Mouse (Mus musculus) gastrocnemius, adult 18-20 months (tissue): Measurements from ENCODE around the gene Cd164l2. TPM values are rescaled to one million over a fixed set of nuclear protein-coding genes. Genes with fewer than 3 reads are reported as not detected.
A peak's percentile ranks its signal among the peaks of the same experiment; 100 is the strongest.

Source experiments
- DNase-seq: peaks from one replicate; pipeline ENCODE4 v3.0.0; 2021; ENCODE audit warnings: low spot score
- microRNA-seq: library from miRNA; unstranded; fragments of <30 nt; microRNA quantifications from one replicate; pipeline ENCODE4 v1.2.0, GENCODE M21; 2021
- total RNA-seq, 2 experiments: library from RNA; stranded (reverse); gene quantifications; 2 replicates each; pipeline ENCODE4 v1.2.3; 2021

Cd164l2 gene
- total RNA-seq, 2 experiments from 2014 or later: not detected

DNA sequence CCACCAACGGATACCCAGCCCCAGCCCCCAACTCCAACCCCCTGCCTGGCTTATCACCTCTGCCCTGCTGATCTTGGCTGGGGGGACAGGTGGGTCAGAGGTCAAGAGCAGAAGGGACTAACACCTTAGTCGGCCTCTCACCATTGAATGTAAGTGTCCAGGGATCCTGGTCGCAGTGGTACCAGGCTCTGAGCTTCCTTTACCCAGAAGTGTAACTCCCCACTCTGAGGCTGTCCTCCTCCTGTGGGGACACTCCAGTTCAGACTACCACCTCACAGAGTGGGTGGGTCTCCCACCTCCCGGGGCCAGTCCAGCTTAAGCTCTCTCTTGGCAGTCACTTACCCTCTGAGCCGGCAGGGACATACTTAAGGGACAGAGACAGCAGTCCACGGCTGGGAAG, 43.5 kb downstream of the Cd164l2 start:
- DNase-seq: no peak

DNA sequence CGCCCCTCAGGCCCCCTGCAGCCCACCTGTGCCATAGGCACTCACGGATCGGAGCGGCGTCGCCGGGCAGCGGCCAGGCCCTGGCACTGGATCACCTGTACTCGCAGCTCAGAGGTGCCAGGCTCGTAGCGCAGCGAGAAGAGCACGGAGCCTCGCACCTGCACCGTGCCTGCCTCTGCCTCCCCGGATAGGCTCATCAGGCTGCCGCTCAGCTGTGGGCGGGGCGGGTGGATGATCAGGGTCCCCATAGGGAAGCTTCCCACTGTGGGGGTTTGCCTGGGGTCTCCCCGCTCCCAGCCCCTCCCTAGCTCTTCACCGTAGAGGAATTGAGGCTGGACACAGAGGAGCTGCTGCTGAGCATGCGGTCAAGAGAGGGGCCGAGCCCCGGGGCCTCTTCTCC, 44.9 kb downstream of the Cd164l2 start:
- DNase-seq: no peak

DNA sequence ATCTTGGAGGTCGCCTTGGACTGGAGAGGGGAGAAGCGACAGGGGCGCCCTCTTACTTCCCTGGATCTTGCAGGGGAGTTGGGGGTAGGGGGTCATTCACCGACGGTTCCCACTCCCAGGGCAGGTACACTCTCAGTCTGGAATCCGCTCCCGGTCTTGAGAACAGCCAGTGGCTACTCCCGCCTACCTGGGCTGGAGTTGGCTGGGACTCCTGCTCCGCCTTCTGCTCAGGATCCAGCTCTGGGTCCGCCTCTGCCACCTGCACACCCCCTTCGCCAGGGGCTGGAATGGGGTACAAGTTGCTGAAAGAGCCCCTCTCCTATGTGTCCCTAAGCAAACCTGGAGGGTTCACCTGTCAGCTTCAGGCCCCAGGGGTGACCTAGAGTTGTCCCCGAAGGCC, 45.3 kb downstream of the Cd164l2 start:
- DNase-seq: no peak

DNA sequence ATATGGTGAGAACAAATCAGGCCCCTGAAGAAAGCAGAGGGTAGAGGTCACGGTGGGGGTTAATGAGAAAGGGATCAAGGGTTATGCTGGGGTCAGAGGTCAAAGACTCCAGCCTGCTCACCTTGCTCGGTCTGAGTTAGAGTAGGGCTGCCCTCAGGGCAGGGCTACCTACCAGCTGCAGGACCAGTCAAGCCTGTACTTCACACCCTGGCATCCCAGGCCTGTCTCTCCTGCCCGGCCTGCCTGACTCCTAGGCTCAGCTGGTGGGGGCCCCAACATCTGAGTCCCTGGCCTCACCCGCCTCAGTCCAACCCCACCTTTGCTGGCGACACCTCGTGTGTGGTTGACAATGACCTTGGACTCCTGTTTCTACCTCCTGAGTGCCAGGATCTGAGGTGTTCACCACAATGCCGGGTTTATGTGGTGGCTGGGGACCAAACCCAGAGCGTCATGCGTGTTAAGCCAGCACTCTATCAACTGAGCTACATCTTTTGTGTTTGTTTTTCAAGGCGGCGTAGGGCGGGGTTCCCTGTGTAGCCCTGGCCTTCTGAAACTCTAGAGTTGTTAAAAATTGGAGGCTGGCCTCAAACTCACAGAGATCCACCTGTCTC, 46.0 kb downstream of the Cd164l2 start:
- no peak for DNase-seq

DNA sequence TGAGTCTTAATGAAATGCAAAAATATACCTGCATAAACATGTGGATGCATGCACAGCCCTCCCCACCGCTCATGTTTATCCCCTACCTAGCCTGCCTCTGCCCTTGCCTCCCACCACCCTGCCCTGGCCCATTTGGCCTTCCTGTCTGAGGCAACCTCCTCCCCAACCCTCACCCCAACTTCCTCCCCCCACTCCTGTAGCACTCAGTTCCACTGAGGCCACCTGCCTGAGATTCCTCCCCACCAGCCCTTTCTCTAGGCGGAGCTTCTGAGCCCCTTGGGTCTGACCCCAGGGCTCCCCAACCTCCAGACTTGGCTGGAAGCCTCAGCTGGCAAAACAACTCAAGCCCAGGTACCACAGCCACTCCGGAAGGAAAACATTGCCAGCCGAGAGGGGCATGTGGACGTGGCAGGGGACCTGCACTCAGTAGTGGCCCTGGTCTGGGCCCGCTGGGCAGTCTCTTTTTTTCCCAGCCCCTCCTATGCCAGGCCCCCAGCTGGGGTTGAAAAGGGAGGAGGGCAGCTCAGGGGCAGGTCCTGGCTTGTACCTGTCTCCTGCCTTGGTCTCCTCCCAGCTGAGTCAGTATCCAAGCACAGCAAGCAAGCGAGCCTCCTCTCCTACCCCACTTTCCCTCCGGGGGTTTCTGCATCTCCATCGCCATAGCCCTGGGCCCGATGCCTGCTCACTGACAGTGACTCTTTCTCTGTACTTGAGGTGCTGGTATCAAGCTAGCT, 49.9 kb downstream of the Cd164l2 start:
- no peak for DNase-seq

DNA sequence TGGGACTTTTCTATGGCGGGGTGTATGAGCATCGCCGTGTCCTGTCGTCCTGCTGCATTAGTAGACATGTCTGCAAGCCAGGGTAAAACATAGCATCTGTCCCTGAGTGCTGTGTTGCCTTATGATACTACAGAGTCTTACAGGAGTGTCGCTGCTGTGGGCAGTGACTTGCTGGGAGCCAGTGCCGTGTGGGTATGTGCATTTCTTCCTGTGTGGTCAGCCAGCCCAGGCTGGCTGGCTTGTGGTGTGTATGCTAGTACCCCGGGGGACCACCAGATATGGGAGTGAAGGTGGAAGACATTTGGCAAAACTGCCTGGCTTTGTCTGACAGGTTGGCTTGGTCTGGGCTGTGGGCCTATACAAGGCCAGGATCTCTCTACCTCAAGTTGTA, 50.4 kb downstream of the Cd164l2 start:
- no peak for DNase-seq

DNA sequence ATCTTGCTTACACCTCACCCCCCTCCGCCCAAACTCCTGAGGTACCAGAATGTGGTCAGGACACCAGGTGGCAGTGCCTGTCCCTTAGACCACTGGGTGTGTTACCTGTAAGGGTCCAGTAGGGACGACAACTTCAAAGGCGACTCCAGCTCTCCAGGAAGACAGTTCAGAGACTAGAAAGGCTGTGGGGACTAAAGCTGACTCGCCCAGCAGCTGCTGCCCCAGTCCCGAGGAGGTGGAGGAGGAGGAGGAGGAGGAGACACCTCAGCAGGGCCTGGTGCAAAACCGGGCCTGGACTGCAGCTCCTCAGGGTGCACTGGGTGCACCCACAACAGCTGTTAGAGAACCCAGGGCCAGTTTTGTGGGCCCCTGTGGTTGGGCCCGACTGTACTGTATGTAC, 51.0 kb downstream of the Cd164l2 start, which contains the start of gene Sytl1:
Gene Sytl1 (minus strand): TSS at position 232 of the 400 bp plus-strand sequence.
- no peak for DNase-seq

DNA sequence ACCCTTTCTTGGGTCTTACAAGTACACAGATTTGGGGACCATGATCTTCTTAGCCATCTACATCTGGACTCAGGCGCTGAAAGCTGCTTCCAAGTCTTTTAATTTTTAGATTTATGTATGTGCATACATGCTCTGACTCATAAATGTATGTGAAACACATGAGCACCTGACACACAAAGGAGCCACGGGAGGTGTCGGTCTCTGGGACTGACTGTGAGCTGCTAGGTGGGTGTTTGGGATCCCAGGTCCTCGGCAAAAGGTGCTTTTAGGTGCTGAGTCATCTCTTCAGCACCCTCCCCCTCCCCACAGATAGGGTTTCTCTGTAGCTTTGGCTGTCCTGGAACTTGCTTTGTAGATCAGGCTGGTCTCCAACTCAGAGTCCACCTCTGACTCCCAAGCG, 51.8 kb downstream of the Cd164l2 start:
- DNase-seq: no peak

DNA sequence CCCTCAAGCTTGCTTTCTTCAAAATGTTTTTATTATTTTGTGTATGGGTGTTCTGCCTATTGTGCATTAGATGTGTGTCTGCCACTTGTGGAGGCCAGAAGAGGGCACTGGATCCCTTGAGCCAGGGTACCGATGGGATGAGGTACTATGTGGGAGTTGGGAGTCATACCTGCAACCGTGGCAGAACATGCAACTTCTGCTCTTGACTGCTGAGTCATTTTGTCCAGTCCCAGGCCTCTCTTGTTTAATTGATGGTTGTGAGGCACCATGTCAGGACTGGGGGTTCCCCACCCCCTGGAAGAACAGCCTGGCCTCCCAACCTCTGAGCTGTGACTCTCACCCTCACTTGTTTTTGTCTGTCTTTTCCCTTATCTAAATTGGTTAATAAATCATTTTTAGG, 52.6 kb downstream of the Cd164l2 start:
- no peak for DNase-seq

DNA sequence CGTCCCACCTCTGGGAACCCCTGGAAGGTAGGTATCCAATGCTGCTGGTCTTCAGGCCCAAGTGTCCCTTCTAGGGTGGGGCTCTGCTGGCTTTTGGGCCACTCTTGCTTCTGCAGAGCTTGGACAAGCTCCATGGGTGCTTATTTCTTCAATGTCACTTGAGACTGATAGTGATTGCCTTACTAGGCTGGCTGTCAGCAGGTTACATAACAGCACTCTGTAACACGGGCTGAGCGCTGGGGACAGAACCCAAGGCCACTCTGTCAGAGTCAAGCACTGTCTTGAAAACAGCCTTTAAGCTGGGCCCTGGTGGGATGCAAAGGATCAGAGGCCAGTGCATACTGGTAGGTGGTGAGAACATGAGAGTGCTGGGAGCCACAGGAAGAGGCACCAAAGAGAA, 53.4 kb downstream of the Cd164l2 start:
- DNase-seq: no peak

DNA sequence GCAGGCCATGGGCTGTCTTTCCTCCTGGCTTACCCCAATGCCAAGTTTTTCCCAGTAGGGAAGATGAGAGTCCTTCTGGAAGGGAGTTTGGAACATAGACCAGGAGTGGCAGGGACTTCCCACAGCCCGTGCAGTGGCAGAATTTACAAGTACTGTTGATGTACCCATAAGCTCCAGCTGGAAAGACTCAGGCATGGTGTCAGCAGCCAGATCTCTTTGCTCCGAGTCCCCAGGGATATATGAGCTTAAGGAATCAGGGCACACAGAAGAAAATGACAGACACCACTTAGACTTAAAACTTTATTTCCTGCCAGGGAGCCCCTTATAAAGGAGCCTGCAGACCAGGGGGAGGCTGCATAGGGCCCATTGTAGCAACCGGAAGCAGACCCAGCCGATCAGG, 53.8 kb downstream of the Cd164l2 start:
- no peak for DNase-seq

DNA sequence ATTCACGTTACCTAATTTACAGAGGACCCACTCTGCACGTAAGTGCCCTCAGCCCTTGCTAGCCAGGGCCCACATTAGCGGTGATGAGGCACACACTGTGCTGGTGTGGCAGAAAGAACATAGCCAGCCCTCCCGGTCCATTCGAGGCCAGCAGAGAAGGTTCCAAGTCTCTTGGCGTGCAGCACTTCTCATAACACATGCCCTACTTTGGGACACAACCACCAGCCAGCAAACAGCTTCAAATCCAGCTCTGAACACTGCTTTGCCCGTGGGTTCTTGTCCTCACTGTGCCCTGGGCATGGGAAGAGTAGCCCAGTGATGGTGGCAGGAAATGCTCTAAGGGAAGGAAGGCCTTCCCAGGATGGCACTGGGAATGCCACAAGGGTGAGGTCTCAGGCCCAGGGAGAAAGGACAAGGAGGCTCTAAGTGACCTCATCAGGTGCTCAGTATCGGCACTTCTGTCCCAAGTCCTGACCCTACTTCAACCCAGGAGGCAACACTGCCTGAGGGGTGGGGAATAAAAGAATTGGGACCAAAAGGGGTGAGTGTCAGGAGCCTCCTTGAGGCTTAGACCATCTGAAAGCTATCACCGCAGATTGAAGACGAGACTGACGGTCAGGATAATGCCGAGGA, 54.4 kb downstream of the Cd164l2 start:
- peak; percentile 53 for DNase-seq

DNA sequence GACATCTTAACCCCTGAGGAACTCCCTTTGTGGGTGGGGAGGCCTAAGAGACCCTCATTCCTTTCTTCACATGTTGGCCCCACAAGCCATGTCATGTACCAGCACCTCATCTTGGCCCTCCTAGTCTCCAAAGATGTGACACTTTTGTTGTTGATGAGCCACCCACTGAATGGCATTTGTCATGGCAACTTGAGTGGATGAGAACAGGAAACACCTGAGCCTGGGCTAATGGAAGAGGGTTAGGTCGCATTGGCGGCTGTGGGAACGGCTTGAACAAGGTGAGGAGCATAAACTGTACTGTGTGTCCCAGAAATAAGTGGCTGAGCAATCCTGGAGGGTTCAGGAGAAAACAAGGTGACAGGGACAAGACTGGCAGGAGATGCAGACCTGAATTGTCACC, 57.0 kb downstream of the Cd164l2 start:
- no peak for DNase-seq

DNA sequence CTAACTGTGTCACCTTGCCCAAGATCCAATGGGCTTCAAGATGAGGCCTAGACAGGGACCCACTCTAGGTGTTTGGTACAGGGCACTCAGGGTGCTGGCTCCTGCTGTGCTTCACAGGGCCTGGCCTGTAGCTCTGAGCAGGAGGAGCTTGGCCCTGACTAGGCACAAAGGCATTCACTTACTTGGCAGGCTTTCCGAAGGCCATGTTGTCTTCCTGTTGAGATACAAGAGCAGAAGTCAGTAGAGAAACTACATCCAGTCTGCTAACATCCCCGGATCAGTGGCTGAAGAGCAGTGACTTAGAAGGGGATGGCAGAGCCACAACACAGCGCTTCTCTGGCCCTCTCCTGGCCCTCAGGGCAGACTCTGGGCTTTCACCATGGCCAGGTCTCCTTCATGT, 57.7 kb downstream of the Cd164l2 start:
- peak; percentile 41 for DNase-seq

DNA sequence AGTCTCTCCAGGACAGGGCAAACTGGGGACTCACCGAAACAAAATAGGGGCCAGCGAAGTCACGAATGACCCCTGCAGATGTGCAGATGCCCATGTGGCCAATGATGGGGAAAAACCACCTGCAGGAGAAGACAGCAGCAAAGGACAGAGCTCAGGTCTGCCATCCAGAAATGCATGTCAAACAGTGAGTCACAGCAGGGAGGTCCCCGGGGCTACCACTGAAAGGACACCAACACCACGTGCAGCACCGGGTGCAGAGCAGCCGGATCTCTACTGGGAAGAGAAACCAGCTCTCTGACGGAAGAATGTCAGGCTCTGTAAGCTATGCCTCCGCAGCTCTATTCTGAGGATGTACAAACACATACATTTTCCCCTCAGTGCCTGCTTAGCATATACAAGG, 59.0 kb downstream of the Cd164l2 start:
- DNase-seq: no peak

Small RNA genes within 50 kb of the gene (microRNA-seq; reads per million reads assigned to microRNA genes)
- gene Mir7017: not detected

Other genes starting within 250 kb of the Cd164l2 start
- gene Fgr, start 238.0 kb upstream of the Cd164l2 start, total RNA-seq: under 1 TPM; 0.09 to 0.14 TPM
- 10 to 100 TPM; 40.6 to 41.6 TPM for gene Ahdc1, start 200.9 kb upstream of the Cd164l2 start, total RNA-seq
- gene Wasf2, start 81.6 kb upstream of the Cd164l2 start, total RNA-seq: 10 to 100 TPM; 29.1 to 33.3 TPM
- not detected for gene Gpr3, start 405 bp downstream of the Cd164l2 start, total RNA-seq
- 10 to 100 TPM in 1 of 2 experiments, 1 to 10 TPM in 1; 8.8 to 11.4 TPM for gene Map3k6, start 28.7 kb downstream of the Cd164l2 start, total RNA-seq
- gene Sytl1, start 51.0 kb downstream of the Cd164l2 start, total RNA-seq: under 1 TPM; 0.12 to 0.14 TPM
- 10 to 100 TPM; 26.8 to 26.9 TPM for gene Tmem222, start 65.7 kb downstream of the Cd164l2 start, total RNA-seq
- gene Wdtc1, start 141.3 kb downstream of the Cd164l2 start, total RNA-seq: 100 to 1,000 TPM in 1 of 2 experiments, 10 to 100 TPM in 1; 99.6 to 102 TPM
- 10 to 100 TPM; 10.0 to 11.4 TPM for gene Slc9a1, start 157.6 kb downstream of the Cd164l2 start, total RNA-seq